9 mouse cellular contexts compared by ENCODE assay signal in the genomic region with DNA sequence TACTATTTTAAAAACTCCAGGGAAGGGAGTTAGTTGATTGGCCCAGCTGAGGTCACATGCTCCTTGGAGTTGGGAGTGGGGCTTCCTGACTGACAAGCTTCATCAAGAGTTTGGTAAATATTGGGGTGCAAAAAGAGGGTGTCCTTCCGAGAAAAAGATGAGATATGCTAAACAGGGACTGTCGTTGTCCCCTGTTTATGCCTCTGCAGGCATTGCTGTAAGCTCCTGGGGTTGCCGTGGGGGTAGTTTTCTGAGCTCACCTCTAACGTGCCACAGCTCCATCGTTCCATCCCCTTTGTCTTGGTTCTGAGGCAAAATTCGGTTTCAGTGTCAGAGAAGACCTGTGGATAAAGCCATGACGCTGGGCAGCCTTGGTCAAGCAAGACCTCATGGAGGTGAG. TPM values are rescaled to one million over a fixed set of nuclear protein-coding genes. Genes with fewer than 3 reads are reported as not detected.
DNase-seq lines count a peak whose midpoint lies in the region; ATAC-seq lines count a peak whose summit lies in the region.
"Had no signal": no experiment of that assay in that cellular context is flagged by ENCODE, and none has a peak within 500 bp of the region (broad histone marks: within the 10 kb centered on the region; RNA-seq: fewer than 3 reads in every experiment).

A gene (plus strand): TSS at position 301 of the 400 bp plus-strand sequence.

- no peaks in the 10 kb centered on the region for H3K36me3 ChIP-seq in limb, embryonic 12.5 days
- H3K36me3 ChIP-seq: liver, embryonic 15.5 days had no signal

- no peak for ATAC-seq in limb, embryonic 12.5 days (ENCODE audit: insufficient number of reproducible peaks, insufficient read depth, low FRiP score, low TSS enrichment, low read depth)

- no peak within 1 kb of the TSS for H3K27ac ChIP-seq in brown adipose tissue, adult 24 weeks (replicated peaks; ENCODE audit: low read depth, low read length)
- no peak within 1 kb of the TSS for H3K27ac ChIP-seq in limb, embryonic 12.5 days
- H3K27ac ChIP-seq: liver, embryonic 15.5 days had no signal

- H3K9me3 ChIP-seq in limb, embryonic 12.5 days, result no peaks in the 10 kb centered on the region
- H3K9me3 ChIP-seq: liver, embryonic 15.5 days had no signal

- no peak for DNase-seq in layer of hippocampus, adult 18-20 months (ENCODE audit: low spot score in 2 of 2)
- DNase-seq in layer of hippocampus, adult 9-10 months (ENCODE audit: low spot score), result no peak
- DNase-seq in heart, postnatal 36 days, result no peak
- no peak for DNase-seq in MN1 (ENCODE audit: low spot score)
- DNase-seq in embryo, embryonic 10 days (ENCODE audit: low spot score), result no peak
- no peak for DNase-seq in thymus, postnatal 25 days

- intact Hi-C loops in heart, postnatal 36 days (cut with DNase I), result no loop called here

- no peak within 1 kb of the TSS for H3K4me3 ChIP-seq in brown adipose tissue, adult 24 weeks (ENCODE audit: insufficient read depth, low read depth, low read length)
- no peak within 1 kb of the TSS for H3K4me3 ChIP-seq in limb, embryonic 12.5 days (replicated peaks)
- H3K4me3 ChIP-seq: liver, embryonic 15.5 days had no signal

- no peaks in the 10 kb centered on the region for H3K27me3 ChIP-seq in limb, embryonic 12.5 days
- H3K27me3 ChIP-seq: liver, embryonic 15.5 days had no signal

- 84% methylated on average over 7 of the region's 7 CpGs for WGBS in limb, embryonic 12.5 days

- no peak within 1 kb of the TSS for H3K9ac ChIP-seq in limb, embryonic 12.5 days (replicated peaks)
- H3K9ac ChIP-seq: liver, embryonic 15.5 days had no signal

- H3K4me2 ChIP-seq in limb, embryonic 12.5 days, result no peak within 1 kb of the TSS
- H3K4me2 ChIP-seq: liver, embryonic 15.5 days had no signal

- H3K4me1 ChIP-seq in brown adipose tissue, adult 24 weeks (ENCODE audit: control insufficient read depth, insufficient read depth, insufficient read length, low read length), result 0 out of 2 replicates have a peak, but pooled peaks cover 5% of the 10 kb centered on the region
- no peaks in the 10 kb centered on the region for H3K4me1 ChIP-seq in limb, embryonic 12.5 days (replicated peaks)
- H3K4me1 ChIP-seq: liver, embryonic 15.5 days had no signal

RNA-seq across cellular contexts. Expression of the gene that starts here (rescaled TPM):
- total RNA-seq in layer of hippocampus, adult 18-20 months (2021), result 100 to 1,000 TPM; 120 to 121 TPM
- polyA plus RNA-seq in brown adipose tissue, adult 24 weeks (2012; ENCODE audit: insufficient read depth, insufficient read length, missing spikeins), result 14.7 and 19.3 TPM in 2 replicates
- 10 to 100 TPM; 14.7 to 18.2 TPM for total RNA-seq in heart, postnatal 36 days (2021)
- polyA plus RNA-seq in limb, embryonic 12.5 days (2016; fragmentation: Nextera tagmentation; extraction: Ambion mirVana), result 42.2 and 43.3 TPM in 2 replicates

Comparison
In these comparisons a context has a peak if more than half of its experiments do, and no peak if none do; other contexts are left out.
1. RNA of the gene that starts here (total RNA-seq): 120 to 121 TPM in layer of hippocampus, adult 18-20 months; 14.7 to 18.2 TPM in heart, postnatal 36 days; every median in the first group is over 4 times any median in the second.